Mouse (Mus musculus) gastrocnemius, adult 8-10 months (tissue): ENCODE results near the gene Sp100. TPM values are rescaled to one million over a fixed set of nuclear protein-coding genes. Genes with fewer than 3 reads are reported as not detected.
A peak's percentile ranks its signal among the peaks of the same experiment; 100 is the strongest.

Experiments used
- DNase-seq, 2 experiments: peaks; one replicate each; pipeline ENCODE4 v3.0.0; 2022; ENCODE audit warnings: low spot score in 2 of 2
- total RNA-seq, 4 experiments: library from RNA; stranded (reverse); gene quantifications; 2 replicates each; pipeline ENCODE4 v1.2.4; 2022

The Sp100 gene
- total RNA-seq, 4 experiments from 2014 or later, result 3.7 to 6.8 (median 5.7) TPM

DNA sequence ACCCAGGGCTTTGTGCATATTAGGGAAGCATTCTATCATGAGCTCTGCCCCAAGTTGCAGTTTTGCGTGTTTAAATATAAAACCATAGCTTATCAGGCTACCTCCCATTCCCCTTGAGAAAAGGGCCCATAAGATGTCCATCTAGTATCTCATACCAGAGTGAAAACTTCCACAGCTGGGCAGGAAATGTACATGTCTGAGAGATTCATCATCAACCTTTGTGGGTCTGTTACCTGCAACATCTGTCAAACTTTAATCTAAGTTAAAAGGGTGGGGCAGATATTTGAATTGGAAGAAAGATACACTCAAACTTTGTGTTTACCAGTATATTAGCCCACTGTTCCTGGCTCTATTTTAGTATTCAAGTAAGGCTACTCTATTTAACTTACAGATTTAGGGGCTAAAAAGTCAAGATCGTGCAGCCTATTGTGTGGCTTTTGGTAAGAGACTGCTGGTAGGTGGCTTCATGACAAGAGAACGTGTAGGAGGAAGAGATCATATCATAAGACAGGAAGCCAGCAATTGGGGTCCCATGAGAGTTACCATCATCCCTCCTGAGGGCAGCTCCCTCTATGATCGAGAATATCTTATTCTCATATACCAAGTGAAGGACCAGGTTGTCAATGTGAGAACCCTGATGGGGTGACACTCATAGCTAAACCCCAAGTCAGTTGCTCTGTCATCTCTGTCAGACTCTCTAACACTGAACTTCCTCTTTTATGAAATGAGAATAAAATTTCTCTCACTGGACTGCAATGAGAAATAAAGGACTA lies 48.1 kb downstream of the Sp100 start:
- DNase-seq, result no peak

- DNase-seq, result no peak
These were observed 52.7 kb downstream of the Sp100 start for GRCm38 (mm10) chr1:85702531-85702930.

- DNase-seq, result peak; percentile 49 to 52
These were observed 53.7 kb downstream of the Sp100 start for GRCm38 (mm10) chr1:85703245-85704186.

GRCm38 (mm10) chr1:85705552-85705951 lies 55.8 kb downstream of the Sp100 start:
- no peak for DNase-seq

- DNase-seq, result no peak
These were observed 57.0 kb downstream of the Sp100 start for GRCm38 (mm10) chr1:85706754-85707153.

GRCm38 (mm10) chr1:85714501-85714900 lies 64.7 kb downstream of the Sp100 start:
- DNase-seq, result no peak

- DNase-seq, result no peak
These were observed 66.7 kb downstream of the Sp100 start for GRCm38 (mm10) chr1:85716447-85717027.

DNA sequence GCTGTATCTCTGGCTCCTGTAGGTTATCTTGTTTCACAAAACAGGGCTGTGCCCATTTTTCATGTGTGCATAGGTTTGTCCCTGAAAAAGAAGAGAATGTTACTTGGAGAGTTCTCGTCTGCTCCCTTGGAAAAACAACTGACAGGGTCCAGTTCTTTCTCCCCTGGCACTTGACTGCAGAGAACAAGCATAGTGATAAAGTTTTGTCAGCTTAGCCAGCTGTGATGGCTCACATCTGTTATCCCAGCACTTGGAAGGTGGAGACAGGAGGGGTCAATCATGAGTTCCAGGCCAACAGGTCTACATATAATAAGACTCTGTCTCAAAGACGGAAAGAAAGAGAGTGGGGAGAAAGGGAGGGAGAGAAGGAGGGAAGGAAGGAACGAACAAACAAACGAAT lies 69.3 kb downstream of the Sp100 start:
- no peak for DNase-seq

DNA sequence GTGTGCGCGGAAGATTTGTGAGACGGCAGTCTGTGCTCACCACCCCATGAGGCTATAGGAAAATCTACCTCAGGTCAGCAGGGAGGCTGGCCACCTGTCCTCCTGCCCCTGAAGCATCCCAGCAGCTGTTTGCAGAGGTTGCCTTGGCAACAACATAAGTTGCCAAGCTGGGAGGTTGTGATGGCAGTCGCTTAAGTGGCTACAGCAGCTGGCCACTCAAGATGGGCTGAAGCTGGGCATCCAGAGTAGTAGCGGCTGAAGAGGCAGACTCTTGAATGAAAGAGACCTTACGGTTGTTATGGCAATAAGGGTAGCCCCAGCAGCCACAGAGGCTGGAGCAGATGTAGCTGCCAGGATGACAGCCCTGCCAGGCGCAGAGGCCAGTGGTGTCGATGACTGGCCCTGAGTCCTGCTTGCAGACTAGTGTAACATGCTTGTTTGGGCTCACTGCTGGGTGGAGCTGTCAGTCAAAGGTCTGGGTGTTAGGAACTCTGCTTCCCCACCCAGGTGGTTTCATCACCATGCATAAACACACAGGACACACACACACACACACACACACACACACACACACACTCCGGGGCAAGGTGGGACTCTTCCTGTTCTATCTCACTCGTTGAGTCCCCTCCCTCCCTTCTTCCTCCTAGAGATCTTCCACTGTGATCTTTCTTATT lies 70.6 kb downstream of the Sp100 start:
- no peak for DNase-seq

GRCm38 (mm10) chr1:85730471-85730870 lies 80.7 kb downstream of the Sp100 start:
- DNase-seq, result no peak

DNA sequence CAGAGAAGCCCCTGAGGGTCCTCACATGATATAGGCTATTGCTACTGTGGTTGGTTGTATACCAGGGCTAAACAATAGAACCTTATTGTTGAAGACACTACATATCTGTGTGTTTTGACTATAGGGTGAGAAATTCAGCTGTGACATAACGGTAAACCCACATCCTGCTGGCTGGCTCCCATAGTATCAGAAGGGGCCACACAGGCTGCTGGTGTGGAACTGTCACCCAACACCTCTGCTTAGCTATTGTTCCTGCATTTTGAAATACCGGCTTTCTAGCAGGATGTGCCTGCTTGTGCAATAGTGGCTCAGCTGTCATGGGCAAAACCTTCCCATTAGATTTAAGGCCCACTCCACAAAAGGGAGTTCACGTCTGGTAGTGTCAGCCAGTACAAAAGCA lies 82.8 kb downstream of the Sp100 start:
- DNase-seq, result no peak

- no peak for DNase-seq
These were observed 84.7 kb downstream of the Sp100 start for GRCm38 (mm10) chr1:85734511-85734910.

DNA sequence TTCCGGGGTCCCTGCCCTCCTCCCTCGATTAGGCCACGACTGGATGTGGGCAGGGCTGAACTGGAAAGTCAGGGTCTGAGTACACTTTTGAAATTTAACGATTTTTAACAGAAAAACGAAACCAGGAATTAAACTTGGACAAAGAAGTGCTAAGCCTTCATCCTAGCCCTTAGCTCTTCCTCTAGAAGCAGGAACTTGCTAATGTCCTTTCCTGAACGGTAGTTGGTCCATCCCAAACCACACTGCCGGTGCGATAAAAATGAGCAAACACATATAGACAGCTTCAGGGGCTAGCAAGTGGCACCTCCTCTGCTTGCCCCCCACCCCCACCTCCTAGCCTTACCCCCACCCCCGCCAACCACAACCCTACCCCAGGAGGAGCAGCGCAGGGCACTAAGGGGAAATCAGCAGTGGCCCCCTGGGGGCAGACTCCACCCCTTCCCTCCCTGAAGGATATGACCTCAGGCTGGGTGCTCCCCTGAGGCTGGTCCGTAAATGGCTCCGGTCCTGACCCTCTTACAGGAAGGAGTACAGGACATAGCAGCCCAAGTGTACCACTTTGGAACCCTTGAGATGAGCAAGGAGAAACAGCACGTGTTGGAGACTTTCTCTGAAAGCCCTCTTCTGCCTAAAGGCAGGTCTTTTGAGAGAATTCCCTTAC lies 85.8 kb downstream of the Sp100 start:
- peak; percentile 5 to 15 for DNase-seq

DNA sequence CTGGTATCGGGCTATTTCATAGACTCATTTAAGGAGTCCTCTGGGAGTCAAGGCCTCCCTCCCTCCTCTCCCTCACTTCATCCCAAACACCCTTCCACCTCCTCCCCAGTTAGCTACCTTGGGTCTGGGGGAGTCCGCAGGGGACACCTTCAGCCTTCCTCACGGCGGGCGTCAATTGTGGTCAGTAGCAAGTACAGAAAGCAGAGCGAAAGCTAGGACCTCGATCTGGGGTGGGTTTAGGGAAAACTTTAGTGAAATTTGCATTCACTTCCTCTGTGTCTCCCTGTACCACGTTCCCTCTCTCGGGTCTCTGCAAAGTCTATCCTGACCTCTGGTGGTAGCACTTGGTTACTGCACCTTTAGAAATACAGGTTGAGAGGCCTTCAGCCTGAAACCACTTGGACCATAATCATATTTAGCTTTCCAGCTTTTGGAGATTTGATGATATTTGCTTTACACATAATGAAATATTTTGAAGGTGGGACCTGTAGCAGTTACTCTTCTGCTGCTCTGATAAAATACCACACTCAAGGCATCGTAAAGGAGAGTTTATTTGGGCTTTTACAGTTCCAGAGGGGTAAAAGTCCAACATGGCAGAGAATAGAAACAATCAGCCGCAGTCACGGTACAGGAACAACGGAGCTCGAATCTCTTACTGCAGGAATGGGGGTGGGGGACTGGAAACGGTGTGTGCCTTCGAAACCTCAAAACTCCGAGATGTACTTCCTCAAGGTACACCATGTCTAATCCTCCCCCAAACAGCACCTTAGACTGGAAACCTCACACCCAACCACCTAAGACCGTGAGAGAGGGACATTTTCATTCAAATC lies 86.8 kb downstream of the Sp100 start:
- DNase-seq, result peak; percentile 15 to 25

- no peak for DNase-seq
These were observed 89.2 kb downstream of the Sp100 start for GRCm38 (mm10) chr1:85739000-85739399.

DNA sequence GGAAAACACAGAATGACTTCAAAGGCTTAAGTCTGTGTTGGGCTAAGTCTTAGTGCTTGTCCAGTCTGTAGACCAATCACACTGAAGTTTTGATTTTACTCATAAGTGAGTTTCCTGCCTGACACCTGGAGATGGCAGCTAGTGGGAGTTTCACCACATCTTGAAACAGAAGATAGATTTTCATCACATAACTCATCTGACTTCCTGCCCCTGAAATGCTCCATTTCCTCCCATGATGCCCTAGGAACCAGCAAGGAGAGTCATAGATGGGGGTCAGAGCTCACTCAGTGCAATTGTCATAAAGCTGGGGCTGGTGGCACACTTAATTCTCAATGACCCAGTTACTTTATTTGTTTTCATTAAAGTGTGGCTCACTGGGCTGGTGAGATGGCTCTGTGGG lies 90.0 kb downstream of the Sp100 start:
- no peak for DNase-seq

- DNase-seq, result no peak
These were observed 91.1 kb downstream of the Sp100 start for GRCm38 (mm10) chr1:85740923-85741322.

DNA sequence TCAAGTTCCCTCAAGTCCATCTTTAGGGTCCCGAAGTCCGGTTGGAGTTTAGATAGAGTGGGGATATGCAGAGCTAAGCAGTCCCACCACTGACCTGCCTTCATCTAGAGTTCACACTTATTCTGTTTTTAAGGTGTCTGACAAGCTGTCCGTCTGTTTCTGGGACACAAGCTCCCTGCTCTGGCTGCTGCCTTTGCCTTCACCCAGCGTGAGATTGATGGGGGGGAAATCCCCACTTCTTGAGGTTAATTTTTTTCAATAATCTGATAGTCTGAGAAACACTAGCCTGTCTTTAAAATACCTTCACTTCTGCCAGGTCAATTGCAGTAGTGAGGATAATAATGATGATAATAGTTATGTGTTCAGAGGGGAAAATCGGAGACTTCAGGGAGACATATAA lies 92.5 kb downstream of the Sp100 start:
- DNase-seq, result no peak

GRCm38 (mm10) chr1:85742916-85743505 lies 93.2 kb downstream of the Sp100 start:
- no peak for DNase-seq

- no peak for DNase-seq
These were observed 94.8 kb downstream of the Sp100 start for GRCm38 (mm10) chr1:85744539-85744938.
